Mouse (Mus musculus): ENCODE results near the gene Astn1. TPM values are rescaled to one million over a fixed set of nuclear protein-coding genes. Genes with fewer than 3 reads are reported as not detected.

Gene Astn1
- total and polyA plus RNA-seq, 3 experiments, result 0.35 to 0.42 TPM; not detected in 1

- no peak for TF ChIP-seq PAX5 (IDR thresholded peaks at IDR 0.05; ENCODE audit: low read length)
- TF ChIP-seq ZKSCAN1 (IDR thresholded peaks at IDR 0.05; ENCODE audit: borderline replicate concordance, low read depth, low read length), result no peak
- no peak for TF ChIP-seq GABPA (IDR thresholded peaks at IDR 0.05; ENCODE audit: insufficient replicate concordance, low read depth, low read length)
- TF ChIP-seq MXI1 (IDR thresholded peaks at IDR 0.05; ENCODE audit: low read depth, low read length), result peak; percentile 68
- TF ChIP-seq HCFC1 (IDR thresholded peaks at IDR 0.05; ENCODE audit: low read depth, low read length), result no peak
Measured at GRCm38 (mm10) chr1:158615202-158615601, 253.1 kb downstream of the Astn1 start (continued).

GRCm38 (mm10) chr1:158617943-158618342 is 255.9 kb downstream of the Astn1 start:
- TF ChIP-seq SIN3A (IDR thresholded peaks at IDR 0.05; ENCODE audit: low read length) (no peak), E2F4 (IDR thresholded peaks at IDR 0.05; ENCODE audit: insufficient replicate concordance, low read depth, low read length) (no peak), MEF2A (IDR thresholded peaks at IDR 0.05; ENCODE audit: borderline replicate concordance, low read depth, low read length) (no peak), ETS1 (conservative IDR thresholded peaks at IDR 0.05; ENCODE audit: low read depth, low read length) (no peak), RCOR1 (conservative IDR thresholded peaks at IDR 0.05; ENCODE audit: low read depth, low read length) (no peak), GABPA (IDR thresholded peaks at IDR 0.05; ENCODE audit: insufficient replicate concordance, low read depth, low read length) (no peak), HCFC1 (IDR thresholded peaks at IDR 0.05; ENCODE audit: low read depth, low read length) (no peak), KAT2A (IDR thresholded peaks at IDR 0.05; ENCODE audit: insufficient replicate concordance, low read length) (no peak), ZMIZ1 (IDR thresholded peaks at IDR 0.05; ENCODE audit: low read depth, low read length) (no peak), ZNF384 (IDR thresholded peaks at IDR 0.05; ENCODE audit: low read depth, low read length) (no peak), ZKSCAN1 (IDR thresholded peaks at IDR 0.05; ENCODE audit: borderline replicate concordance, low read depth, low read length) (no peak), POLR2A (IDR thresholded peaks at IDR 0.05; ENCODE audit: low read depth, low read length) (no peak), CHD2 (IDR thresholded peaks at IDR 0.05; ENCODE audit: low read length) (no peak)
- Histone ChIP-seq H3K9me3 (replicated peaks; ENCODE audit: low read length) (no peaks in the 10 kb centered on the region), H3K4me1 (ENCODE audit: control insufficient read depth in 1 of 2, insufficient read depth in 2 of 2) (peaks cover 0 to 40% of the 10 kb centered on the region in 2 experiments; a peak in 2 of 4 replicates), H3K36me3 (replicated peaks in 1 of 2; ENCODE audit: control insufficient read depth in 1 of 2, insufficient read depth in 1 of 2, low read length in 1 of 2) (no peaks in the 10 kb centered on the region), H3K4me2 (ENCODE audit: insufficient read depth, low read depth, poor library complexity, severe bottlenecking) (no peak overlapping the region), H3K9ac (ENCODE audit: insufficient read depth, low read depth) (no peak overlapping the region), H3K27me3 (replicated peaks) (no peaks in the 10 kb centered on the region), H3K4me3 (replicated peaks in 1 of 3; ENCODE audit: low read depth in 2 of 3, low read length in 2 of 3, poor library complexity in 1 of 3) (no peak overlapping the region), H3K27ac (ENCODE audit: insufficient read depth, low read depth) (no peak overlapping the region), H3K79me2 (replicated peaks; ENCODE audit: control insufficient read depth, extremely low read depth, insufficient read depth, poor library complexity, severe bottlenecking) (no peaks in the 10 kb centered on the region)
- dilution Hi-C loops (cut with MboI; ENCODE audit: extremely low pct_ligation_motif_present, extremely low pct_unique_long_range_greater_than_20kb, low sequenced_read_pairs) (no loop called here), in situ Hi-C loops (cut with MboI; ENCODE audit: low pct_ligation_motif_present, low pct_unique_long_range_greater_than_20kb, low sequenced_read_pairs) (no loop called here)
- DNase-seq (ENCODE audit: extremely low read depth), result no peak

DNA sequence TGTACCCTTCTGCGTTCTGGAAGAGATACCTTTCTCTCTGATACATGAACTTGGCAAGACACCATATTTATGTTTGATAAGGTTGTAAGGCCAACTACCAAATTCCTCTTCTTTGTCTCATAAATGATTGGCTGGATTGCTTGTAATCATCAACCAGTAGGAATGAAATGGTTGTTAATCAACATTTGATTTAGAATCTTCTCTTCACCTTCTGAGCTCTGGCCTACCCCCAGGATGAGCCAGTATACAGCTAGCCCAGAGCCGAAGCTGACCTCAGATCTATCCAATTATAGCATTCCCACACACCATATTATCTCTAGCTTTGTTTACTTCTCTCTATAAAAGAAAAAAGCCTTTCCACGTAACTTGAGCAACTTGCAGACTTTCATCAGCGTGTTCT is 270.9 kb downstream of the Astn1 start:
- Histone ChIP-seq H3K4me2 (ENCODE audit: insufficient read depth, low read depth, poor library complexity, severe bottlenecking) (no peak overlapping the region), H3K27me3 (replicated peaks) (peaks cover 2% of the 10 kb centered on the region), H3K4me3 (replicated peaks in 1 of 3; ENCODE audit: low read depth in 2 of 3, low read length in 2 of 3, poor library complexity in 1 of 3) (no peak overlapping the region), H3K79me2 (replicated peaks; ENCODE audit: control insufficient read depth, extremely low read depth, insufficient read depth, poor library complexity, severe bottlenecking) (no peaks in the 10 kb centered on the region), H3K4me1 (ENCODE audit: control insufficient read depth in 1 of 2, insufficient read depth in 2 of 2) (peaks cover 4 to 10% of the 10 kb centered on the region in 2 experiments; a peak in 3 of 4 replicates), H3K9ac (ENCODE audit: insufficient read depth, low read depth) (no peak overlapping the region), H3K27ac (ENCODE audit: insufficient read depth, low read depth) (no peak overlapping the region), H3K9me3 (replicated peaks; ENCODE audit: low read length) (no peaks in the 10 kb centered on the region), H3K36me3 (replicated peaks in 1 of 2; ENCODE audit: control insufficient read depth in 1 of 2, insufficient read depth in 1 of 2, low read length in 1 of 2) (no peaks in the 10 kb centered on the region)
- no peak for TF ChIP-seq POLR2A (IDR thresholded peaks at IDR 0.05; ENCODE audit: low read depth, low read length)
- TF ChIP-seq EP300 (IDR thresholded peaks at IDR 0.05; ENCODE audit: low read length), result no peak
- TF ChIP-seq IRF4 (IDR thresholded peaks at IDR 0.05; ENCODE audit: low read depth, low read length), result no peak
- TF ChIP-seq ELF1 (IDR thresholded peaks at IDR 0.05; ENCODE audit: low read depth, low read length), result no peak
- TF ChIP-seq POLR2AphosphoS2 (IDR thresholded peaks at IDR 0.05; ENCODE audit: low read depth, low read length), result no peak
- no peak for TF ChIP-seq ZNF384 (IDR thresholded peaks at IDR 0.05; ENCODE audit: low read depth, low read length)
- TF ChIP-seq RCOR1 (conservative IDR thresholded peaks at IDR 0.05; ENCODE audit: low read depth, low read length), result no peak
- TF ChIP-seq CTCF (conservative IDR thresholded peaks at IDR 0.05 in 1 of 2, IDR thresholded peaks at IDR 0.05 in 1 of 2; ENCODE audit: low read depth in 2 of 2, low read length in 2 of 2), result no peak
- TF ChIP-seq CHD1 (IDR thresholded peaks at IDR 0.05; ENCODE audit: low read depth, low read length), result no peak
- TF ChIP-seq PAX5 (IDR thresholded peaks at IDR 0.05; ENCODE audit: low read length), result no peak
- no peak for TF ChIP-seq CHD2 (IDR thresholded peaks at IDR 0.05; ENCODE audit: low read length)
- no peak for TF ChIP-seq MAX (IDR thresholded peaks at IDR 0.05; ENCODE audit: low read length)
- no peak for TF ChIP-seq ZKSCAN1 (IDR thresholded peaks at IDR 0.05; ENCODE audit: borderline replicate concordance, low read depth, low read length)
- TF ChIP-seq ETS1 (conservative IDR thresholded peaks at IDR 0.05; ENCODE audit: low read depth, low read length), result no peak
- no peak for TF ChIP-seq MYC (IDR thresholded peaks at IDR 0.05; ENCODE audit: low read depth, low read length)
- no peak for TF ChIP-seq TCF12 (IDR thresholded peaks at IDR 0.05; ENCODE audit: low read depth, low read length)
- TF ChIP-seq TBP (conservative IDR thresholded peaks at IDR 0.05; ENCODE audit: low read depth, low read length), result no peak
- DNase-seq (ENCODE audit: extremely low read depth), result no peak
- in situ Hi-C loops (cut with MboI; ENCODE audit: low pct_ligation_motif_present, low pct_unique_long_range_greater_than_20kb, low sequenced_read_pairs), result no loop called here
- dilution Hi-C loops (cut with MboI; ENCODE audit: extremely low pct_ligation_motif_present, extremely low pct_unique_long_range_greater_than_20kb, low sequenced_read_pairs), result no loop called here

Data from CH12.LX (cell line).